Mouse (Mus musculus): ENCODE data around the gene Ildr2.

DNA sequence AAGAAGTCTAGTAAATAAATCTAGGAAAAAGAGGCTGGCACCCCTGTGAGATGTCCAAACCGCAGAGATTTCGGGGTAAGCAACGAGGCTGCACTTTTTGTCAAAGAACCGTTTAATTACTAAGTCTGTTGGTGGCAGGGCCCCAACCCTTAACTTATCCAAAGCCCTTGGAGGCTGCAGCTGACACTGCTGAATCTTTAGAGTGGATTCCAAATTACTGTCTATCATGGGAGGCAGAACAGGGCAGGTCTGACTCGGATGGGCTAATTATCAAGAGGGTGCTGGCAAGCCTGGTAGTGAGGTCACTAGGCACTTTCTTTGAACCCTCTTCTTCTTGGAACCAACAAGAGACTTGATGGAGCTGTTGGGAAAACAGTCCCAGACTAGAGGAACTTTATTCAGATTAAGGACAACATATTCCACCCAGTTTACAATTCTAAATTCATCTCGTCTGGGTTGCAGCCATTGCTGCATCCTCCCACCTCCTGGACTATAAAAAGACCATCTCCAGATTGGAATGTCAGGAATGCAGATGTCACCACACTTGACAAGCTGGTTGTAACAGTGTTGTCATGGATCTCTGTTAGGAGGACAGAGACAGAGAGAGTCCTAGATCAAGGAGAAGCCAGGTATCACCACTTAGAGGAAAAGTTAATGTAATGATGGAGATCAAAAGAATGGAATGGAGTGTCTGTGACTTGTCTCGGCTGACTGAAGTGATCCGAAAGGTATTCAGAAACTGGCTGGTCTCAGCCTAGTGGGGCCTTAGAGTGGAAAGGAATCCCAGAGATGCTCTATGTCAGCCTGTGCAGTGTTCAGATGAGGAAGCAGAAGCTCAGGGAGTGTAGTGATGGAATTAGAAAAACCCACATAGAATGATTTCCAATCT lies 50.7 kb downstream of the Ildr2 start:
- no peak for TF ChIP-seq CTCF (IDR thresholded peaks at IDR 0.05; ENCODE audit: low read depth, low read length)
- TF ChIP-seq POLR2A (IDR thresholded peaks at IDR 0.05; ENCODE audit: extremely low read depth, insufficient read depth, low read length): no peak
